Mouse (Mus musculus): ENCODE results near the gene Myrip. TPM values are rescaled to one million over a fixed set of nuclear protein-coding genes. Genes with fewer than 3 reads are reported as not detected.

Gene Myrip
- polyA plus RNA-seq, 1 experiment: 8.0 TPM

- TF ChIP-seq CTCF (IDR thresholded peaks at IDR 0.05; ENCODE audit: borderline replicate concordance, extremely low read depth, insufficient read depth, insufficient read length) (no peak), POLR2A (IDR thresholded peaks at IDR 0.05; ENCODE audit: borderline replicate concordance, extremely low read depth, insufficient read depth, insufficient read length, poor library complexity, severe bottlenecking) (no peak)
- DNase-seq (ENCODE audit: low read depth): no peak
Observed at GRCm38 (mm10) chr9:120481644-120482043, 180.3 kb downstream of the Myrip start.

- TF ChIP-seq CTCF (IDR thresholded peaks at IDR 0.05; ENCODE audit: borderline replicate concordance, extremely low read depth, insufficient read depth, insufficient read length) (no peak), POLR2A (IDR thresholded peaks at IDR 0.05; ENCODE audit: borderline replicate concordance, extremely low read depth, insufficient read depth, insufficient read length, poor library complexity, severe bottlenecking) (no peak)
- DNase-seq (ENCODE audit: low read depth): no peak
Observed at GRCm38 (mm10) chr9:120482382-120482781, 181.1 kb downstream of the Myrip start.

GRCm38 (mm10) chr9:120483101-120483500, 181.8 kb downstream of the Myrip start:
- peak; percentile 60 for DNase-seq (ENCODE audit: low read depth)
- no peak for TF ChIP-seq CTCF (IDR thresholded peaks at IDR 0.05; ENCODE audit: borderline replicate concordance, extremely low read depth, insufficient read depth, insufficient read length)
- TF ChIP-seq POLR2A (IDR thresholded peaks at IDR 0.05; ENCODE audit: borderline replicate concordance, extremely low read depth, insufficient read depth, insufficient read length, poor library complexity, severe bottlenecking): no peak

- DNase-seq (ENCODE audit: low read depth): no peak
- TF ChIP-seq POLR2A (IDR thresholded peaks at IDR 0.05; ENCODE audit: borderline replicate concordance, extremely low read depth, insufficient read depth, insufficient read length, poor library complexity, severe bottlenecking) (no peak), CTCF (IDR thresholded peaks at IDR 0.05; ENCODE audit: borderline replicate concordance, extremely low read depth, insufficient read depth, insufficient read length) (no peak)
Observed at GRCm38 (mm10) chr9:120487076-120487475, 185.8 kb downstream of the Myrip start.

GRCm38 (mm10) chr9:120491509-120491908, 190.2 kb downstream of the Myrip start:
- TF ChIP-seq CTCF (IDR thresholded peaks at IDR 0.05; ENCODE audit: borderline replicate concordance, extremely low read depth, insufficient read depth, insufficient read length) (no peak), POLR2A (IDR thresholded peaks at IDR 0.05; ENCODE audit: borderline replicate concordance, extremely low read depth, insufficient read depth, insufficient read length, poor library complexity, severe bottlenecking) (no peak)
- DNase-seq (ENCODE audit: low read depth): no peak

GRCm38 (mm10) chr9:120492010-120492399, 190.7 kb downstream of the Myrip start, which contains the start of gene Eif1b:
Gene Eif1b (plus strand): TSS chr9:120492232.
- DNase-seq (ENCODE audit: low read depth): no peak
- TF ChIP-seq POLR2A (IDR thresholded peaks at IDR 0.05; ENCODE audit: borderline replicate concordance, extremely low read depth, insufficient read depth, insufficient read length, poor library complexity, severe bottlenecking) (no peak), CTCF (IDR thresholded peaks at IDR 0.05; ENCODE audit: borderline replicate concordance, extremely low read depth, insufficient read depth, insufficient read length) (no peak)

- DNase-seq (ENCODE audit: low read depth): peak; percentile 90
- TF ChIP-seq CTCF (IDR thresholded peaks at IDR 0.05; ENCODE audit: borderline replicate concordance, extremely low read depth, insufficient read depth, insufficient read length) (no peak), POLR2A (IDR thresholded peaks at IDR 0.05; ENCODE audit: borderline replicate concordance, extremely low read depth, insufficient read depth, insufficient read length, poor library complexity, severe bottlenecking) (peak; percentile 96)
Observed at GRCm38 (mm10) chr9:120492400-120493351, 191.4 kb downstream of the Myrip start.

- DNase-seq (ENCODE audit: low read depth): no peak
- no peak for TF ChIP-seq CTCF (IDR thresholded peaks at IDR 0.05; ENCODE audit: borderline replicate concordance, extremely low read depth, insufficient read depth, insufficient read length)
- TF ChIP-seq POLR2A (IDR thresholded peaks at IDR 0.05; ENCODE audit: borderline replicate concordance, extremely low read depth, insufficient read depth, insufficient read length, poor library complexity, severe bottlenecking): no peak
Observed at GRCm38 (mm10) chr9:120493781-120494180, 192.5 kb downstream of the Myrip start.

- peak; percentile 90 for DNase-seq (ENCODE audit: low read depth)
- peak; percentile 89 for TF ChIP-seq CTCF (IDR thresholded peaks at IDR 0.05; ENCODE audit: borderline replicate concordance, extremely low read depth, insufficient read depth, insufficient read length)
- TF ChIP-seq POLR2A (IDR thresholded peaks at IDR 0.05; ENCODE audit: borderline replicate concordance, extremely low read depth, insufficient read depth, insufficient read length, poor library complexity, severe bottlenecking): no peak
Observed at GRCm38 (mm10) chr9:120496691-120497090, 195.4 kb downstream of the Myrip start.

GRCm38 (mm10) chr9:120497983-120498382, 196.7 kb downstream of the Myrip start:
- no peak for TF ChIP-seq CTCF (IDR thresholded peaks at IDR 0.05; ENCODE audit: borderline replicate concordance, extremely low read depth, insufficient read depth, insufficient read length)
- TF ChIP-seq POLR2A (IDR thresholded peaks at IDR 0.05; ENCODE audit: borderline replicate concordance, extremely low read depth, insufficient read depth, insufficient read length, poor library complexity, severe bottlenecking): no peak
- no peak for DNase-seq (ENCODE audit: low read depth)

- no peak for DNase-seq (ENCODE audit: low read depth)
- TF ChIP-seq CTCF (IDR thresholded peaks at IDR 0.05; ENCODE audit: borderline replicate concordance, extremely low read depth, insufficient read depth, insufficient read length): peak; percentile 56; the same call in 1 of the 2 replicates
- no peak for TF ChIP-seq POLR2A (IDR thresholded peaks at IDR 0.05; ENCODE audit: borderline replicate concordance, extremely low read depth, insufficient read depth, insufficient read length, poor library complexity, severe bottlenecking)
Observed at GRCm38 (mm10) chr9:120501191-120501902, 200.0 kb downstream of the Myrip start.

All from brain, embryonic 14.5 days (tissue).